Comparison of ENCODE assay signal across 9 mouse cellular contexts in genomic region chr6:54040448-54040844, GRCm38 (mm10). TPM values are rescaled to one million over a fixed set of nuclear protein-coding genes. Genes with fewer than 3 reads are reported as not detected.
DNase-seq lines count a peak whose midpoint lies in the region; ATAC-seq and TF ChIP-seq lines count a peak whose summit lies in the region.
"Had no signal": no experiment of that assay in that cellular context is flagged by ENCODE, and none has a peak within 500 bp of the region (broad histone marks: within the 10 kb centered on the region; RNA-seq: fewer than 3 reads in every experiment).

No protein-coding gene starts in this region.

- H3K4me3 ChIP-seq in heart, postnatal 0 days (ENCODE audit: low read depth, low read length) = peak overlapping the region; percentile 69
- peak overlapping the region; percentile 75 for H3K4me3 ChIP-seq in forebrain, embryonic 16.5 days (replicated peaks; ENCODE audit: low read length)
- H3K4me3 ChIP-seq in macrophage (ENCODE audit: inconsistent target) = peak overlapping the region; percentile 56

- no peak for DNase-seq in heart, postnatal 0 days (ENCODE audit: low spot score)
- no peak for DNase-seq in heart, postnatal 14 days
- peak; percentile 52 for DNase-seq in brain, adult 2 months (ENCODE audit: low read depth, low spot score)
- no peak for DNase-seq in adrenal gland, adult 18-20 months (ENCODE audit: low spot score in 2 of 2)
- no peak for DNase-seq in spleen, postnatal 14 days (ENCODE audit: low spot score in 2 of 2)

- 0 out of 2 replicates have a peak, but pooled peaks cover 4% of the 10 kb centered on the region for H3K4me1 ChIP-seq in heart, postnatal 0 days (ENCODE audit: control insufficient read depth, insufficient read depth)
- peaks cover 28% of the 10 kb centered on the region for H3K4me1 ChIP-seq in forebrain, embryonic 16.5 days (replicated peaks; ENCODE audit: control insufficient read depth, insufficient read depth, low read length)

- peak overlapping the region; percentile 54; the same call in 1 of the 2 replicates for H3K9ac ChIP-seq in heart, postnatal 0 days (replicated peaks; ENCODE audit: low read depth, low read length)
- peak overlapping the region; percentile 99 for H3K9ac ChIP-seq in forebrain, embryonic 16.5 days (replicated peaks; ENCODE audit: low read depth, low read length)

- H3K4me2 ChIP-seq in heart, postnatal 0 days (ENCODE audit: low read depth, low read length) = peak overlapping the region; percentile 96
- H3K4me2 ChIP-seq in forebrain, embryonic 16.5 days (ENCODE audit: low read length) = peak overlapping the region; percentile 51

- WGBS in heart, postnatal 0 days = 22% methylated on average over 9 of the region's 9 CpGs
- 15% methylated on average over 9 of the region's 9 CpGs for WGBS in forebrain, embryonic 16.5 days
- 32% methylated on average over 8 of the region's 9 CpGs for WGBS in macrophage (ENCODE audit: missing documents)

- peaks cover 7% of the 10 kb centered on the region; the same call in 1 of the 2 replicates for H3K27me3 ChIP-seq in heart, postnatal 0 days (ENCODE audit: control insufficient read depth, insufficient read depth, low read length)
- H3K27me3 ChIP-seq in forebrain, embryonic 16.5 days (replicated peaks; ENCODE audit: control insufficient read depth, insufficient read depth, low read length) = no peaks in the 10 kb centered on the region
- H3K27me3 ChIP-seq: Patski had no signal

- ATAC-seq in heart, postnatal 0 days (ENCODE audit: insufficient read depth, low read depth) = no peak
- ATAC-seq in forebrain, embryonic 16.5 days = no peak; the same call in 1 of the 2 replicates
- ATAC-seq in megakaryocyte-erythroid progenitor cell, adult 5-6 weeks (replicated peaks; ENCODE audit: low FRiP score, low TSS enrichment, poor library complexity, severe bottlenecking) = no peak

- H3K79me2 ChIP-seq in macrophage (ENCODE audit: inconsistent target) = peaks cover 29% of the 10 kb centered on the region

- no peak overlapping the region for H3K27ac ChIP-seq in heart, postnatal 0 days (ENCODE audit: low read depth)
- peak overlapping the region; percentile 99 for H3K27ac ChIP-seq in forebrain, embryonic 16.5 days (ENCODE audit: low read length)
- no peak overlapping the region for H3K27ac ChIP-seq in macrophage

- H3K36me3 ChIP-seq in heart, postnatal 0 days (replicated peaks; ENCODE audit: control insufficient read depth, insufficient read depth, low read length) = no peaks in the 10 kb centered on the region
- no peaks in the 10 kb centered on the region for H3K36me3 ChIP-seq in forebrain, embryonic 16.5 days (ENCODE audit: control insufficient read depth, insufficient read depth)
- no peaks in the 10 kb centered on the region for H3K36me3 ChIP-seq in macrophage (ENCODE audit: inconsistent target)

- intact Hi-C loops in heart, postnatal 14 days (cut with DNase I) = no loop called here

- TF ChIP-seq CTCF in heart, postnatal 0 days (IDR thresholded peaks at IDR 0.05; ENCODE audit: low read depth) = no peak

- no peak for TF ChIP-seq EP300 in heart, postnatal 0 days (IDR thresholded peaks at IDR 0.05; ENCODE audit: low read depth)

- H3K9me3 ChIP-seq in heart, postnatal 0 days (replicated peaks; ENCODE audit: control insufficient read depth, low read length) = no peaks in the 10 kb centered on the region
- H3K9me3 ChIP-seq in forebrain, embryonic 16.5 days (ENCODE audit: control insufficient read depth, low read length) = no peaks in the 10 kb centered on the region

RNA-seq across cellular contexts. Expression of gene Chn2, which starts 1.1 kb away (rescaled TPM):
- total RNA-seq in heart, postnatal 0 days (2014; rRNA removed; ENCODE audit: low replicate concordance) = 1.0 and 12.2 TPM in 2 replicates
- polyA plus RNA-seq in heart, postnatal 0 days (2015; fragmentation: Nextera tagmentation; extraction: Ambion mirVana) = 2.0 and 2.6 TPM in 2 replicates
- 1 to 10 TPM; 3.7 to 4.3 TPM for total RNA-seq in heart, postnatal 14 days (2021)
- 42.0 and 45.0 TPM in 2 replicates for polyA plus RNA-seq in forebrain, embryonic 16.5 days (2015; fragmentation: Nextera tagmentation; extraction: Ambion mirVana)
- total RNA-seq in macrophage (2018; cell fraction: chromatin; rRNA removed) = 10 to 100 TPM in 13 of 26 experiments, 1 to 10 TPM in 13; 2.6 to 27.5 (median 9.4) TPM
- total RNA-seq in macrophage (2018; cell fraction: cytosol; rRNA removed) = 10 to 100 TPM in 13 of 26 experiments, 1 to 10 TPM in 13; 2.9 to 13.4 (median 8.2) TPM
- 10 to 100 TPM in 12 of 26 experiments, 1 to 10 TPM in 14; 2.1 to 24.5 (median 7.6) TPM for total RNA-seq in macrophage (2018; cell fraction: nucleus; rRNA removed)
- 9.8 to 17.5 TPM (median 16.8 TPM) in 3 replicates for polyA plus RNA-seq in macrophage (2018)
- 10 to 100 TPM in 1 of 2 experiments, 1 to 10 TPM in 1; 7.7 to 12.5 TPM for total RNA-seq in adrenal gland, adult 18-20 months (2021)
- 4.5 and 5.1 TPM in 2 replicates for total RNA-seq in megakaryocyte-erythroid progenitor cell, adult 5-6 weeks (2014; fragmentation: Nextera tagmentation)
- 1.9 and 2.4 TPM in 2 replicates for total RNA-seq in megakaryocyte-erythroid progenitor cell, adult 5-6 weeks (2017)
